Mouse (Mus musculus) 3T3-L1 (cell line): ENCODE measurements around the gene Adipoq.

Source experiments
- DNase-seq: peaks from one replicate; pipeline ENCODE4 v3.0.0-alpha.2; 2015; ENCODE audit warnings: low read depth, low spot score

The Adipoq gene

DNA sequence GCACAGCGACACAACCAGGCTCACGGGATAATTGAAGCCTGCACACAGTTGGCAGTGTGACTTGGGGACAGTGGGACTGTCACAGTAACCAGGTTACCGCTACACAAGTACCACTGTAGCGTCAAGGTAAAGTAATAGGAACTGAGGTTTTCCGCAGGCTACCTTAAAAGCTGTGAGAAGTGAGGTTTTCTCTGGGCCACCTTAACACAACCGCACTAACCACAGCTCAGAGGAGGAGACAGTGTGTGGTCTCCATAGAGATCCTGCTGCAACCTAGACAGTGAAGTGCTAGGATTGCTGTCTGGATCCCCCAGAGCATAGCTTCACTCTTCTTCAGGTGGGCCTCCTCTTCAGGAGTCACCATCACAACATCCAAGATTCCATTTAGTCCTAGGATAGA, 50.5 kb downstream of the Adipoq start:
- no peak for DNase-seq

DNA sequence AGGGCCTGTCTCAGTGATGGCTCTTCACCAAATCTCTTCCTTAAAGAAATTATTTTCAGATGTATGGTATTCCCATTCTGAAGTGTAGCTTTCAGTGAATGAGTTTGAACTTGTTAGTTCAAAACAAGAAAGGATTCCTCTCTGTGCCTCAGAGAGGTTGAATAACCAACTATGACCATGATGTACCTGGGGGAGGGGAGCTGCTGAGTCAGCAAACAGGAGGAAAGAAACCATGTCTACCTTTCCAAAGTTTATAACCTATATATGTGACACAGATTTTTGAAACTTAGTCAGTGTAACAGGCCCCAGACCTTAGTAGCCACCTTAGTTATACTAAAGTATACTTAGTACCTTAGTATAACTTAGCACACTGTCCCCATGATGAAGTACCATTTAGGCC, 55.2 kb downstream of the Adipoq start:
- no peak for DNase-seq
